Mouse (Mus musculus): ENCODE measurements at regions not wholly inside any gene's neighbourhood (a gene's known extent, or its start where the extent isn't known, plus 50 kb on each side); places are given as distances from the start of the nearest gene placed in this dataset.

DNA sequence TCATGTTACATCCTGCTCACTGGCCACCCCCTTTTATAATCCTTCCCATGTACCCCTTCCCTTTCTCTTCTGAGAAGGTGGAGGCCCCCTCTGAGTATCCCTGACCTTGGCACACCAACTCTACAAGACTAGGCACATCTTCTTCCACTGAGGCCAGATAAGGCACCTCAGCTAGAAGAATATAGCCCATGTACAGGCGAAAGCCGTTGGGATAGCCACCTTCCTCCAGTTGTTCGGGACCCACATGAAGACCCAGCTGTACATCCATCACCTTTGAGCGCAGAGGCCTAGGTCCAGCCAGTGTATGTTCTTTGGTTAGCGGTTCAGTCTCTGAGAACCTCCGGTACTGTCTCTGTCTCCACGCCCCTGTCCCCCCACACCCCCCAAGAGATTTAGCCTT, 189.9 kb downstream of the Spry2 start:
- H3K9me3 ChIP-seq (replicated peaks; ENCODE audit: insufficient read depth, low read length): no peaks in the 10 kb centered on the region
- TF ChIP-seq ETS1 (IDR thresholded peaks at IDR 0.05; ENCODE audit: low read depth, low read length) (no peak), SIN3A (IDR thresholded peaks at IDR 0.05; ENCODE audit: low read length) (no peak), ZC3H11A (IDR thresholded peaks at IDR 0.05; ENCODE audit: low read depth, low read length) (no peak), RCOR1 (IDR thresholded peaks at IDR 0.05; ENCODE audit: low read depth, low read length) (no peak), KAT2A (conservative IDR thresholded peaks at IDR 0.05; ENCODE audit: low read depth, low read length) (no peak), TCF12 (IDR thresholded peaks at IDR 0.05; ENCODE audit: low read depth, low read length) (no peak), POLR2AphosphoS5 (IDR thresholded peaks at IDR 0.05; ENCODE audit: borderline replicate concordance, low read depth, low read length) (no peak), USF2 (IDR thresholded peaks at IDR 0.05; ENCODE audit: borderline replicate concordance in 1 of 2, insufficient read depth in 1 of 2, low read depth in 1 of 2, low read length in 2 of 2) (no peak), MAX (IDR thresholded peaks at IDR 0.05; ENCODE audit: low read length) (no peak), CTCF (IDR thresholded peaks at IDR 0.05 in 2 of 3, conservative IDR thresholded peaks at IDR 0.05 in 1 of 3; ENCODE audit: control insufficient read depth in 1 of 3, insufficient read depth in 1 of 3, low read depth in 2 of 3, low read length in 3 of 3, poor library complexity in 1 of 3, severe bottlenecking in 1 of 3) (no peak), MAFK (IDR thresholded peaks at IDR 0.05; ENCODE audit: borderline replicate concordance, low read depth, low read length) (no peak), MYC (IDR thresholded peaks at IDR 0.05; ENCODE audit: low read depth, low read length) (no peak), MAZ (IDR thresholded peaks at IDR 0.05; ENCODE audit: low read depth, low read length) (no peak), GABPA (IDR thresholded peaks at IDR 0.05; ENCODE audit: low read depth, low read length) (no peak), UBTF (IDR thresholded peaks at IDR 0.05; ENCODE audit: borderline replicate concordance, insufficient read depth, low read depth, low read length) (no peak), RAD21 (IDR thresholded peaks at IDR 0.05; ENCODE audit: low read depth, low read length) (no peak), ZNF384 (IDR thresholded peaks at IDR 0.05; ENCODE audit: low read depth, low read length) (no peak), USF1 (IDR thresholded peaks at IDR 0.05; ENCODE audit: low read depth, low read length) (no peak), JUND (IDR thresholded peaks at IDR 0.05; ENCODE audit: low read depth, low read length) (no peak), ELF1 (IDR thresholded peaks at IDR 0.05; ENCODE audit: low read depth, low read length) (no peak)

DNA sequence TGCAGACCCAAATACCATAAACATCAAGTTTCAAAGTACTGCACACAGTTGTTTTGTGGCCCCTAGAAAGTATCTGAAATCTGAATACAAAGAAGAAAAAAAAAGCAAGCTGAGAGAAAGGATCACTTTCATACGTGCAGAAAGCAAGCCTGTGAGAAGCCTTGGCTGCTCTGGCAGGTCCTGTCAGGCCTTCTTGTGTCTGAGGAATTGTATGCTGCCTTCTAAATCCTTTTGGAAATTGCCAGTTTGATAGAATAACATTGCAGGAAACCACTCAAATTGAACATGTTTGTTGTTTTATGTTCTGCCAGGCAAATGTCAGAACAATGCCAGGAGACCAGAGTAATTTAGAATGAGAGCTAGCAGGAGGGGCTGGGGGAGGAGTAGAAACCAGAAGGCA, 198.0 kb downstream of the Spry2 start:
- Histone ChIP-seq H3K36me3 (ENCODE audit: control insufficient read depth in 1 of 2, insufficient read depth in 2 of 2, low read length in 2 of 2) (no peaks in the 10 kb centered on the region), H3K79me2 (ENCODE audit: control insufficient read depth, insufficient read depth, low read length, poor library complexity) (no peaks in the 10 kb centered on the region), H3K9me3 (replicated peaks; ENCODE audit: insufficient read depth, low read length) (no peaks in the 10 kb centered on the region), H3K9ac (ENCODE audit: control insufficient read depth, low read depth, low read length, poor library complexity, severe bottlenecking) (no peak overlapping the region), H3K4me1 (ENCODE audit: control insufficient read depth in 1 of 2, insufficient read depth in 2 of 2, low read length in 2 of 2) (no peaks in the 10 kb centered on the region), H3K4me3 (ENCODE audit: control insufficient read depth in 1 of 2, insufficient read depth in 1 of 2, low read depth in 2 of 2, low read length in 2 of 2) (no peak overlapping the region), H3K27ac (ENCODE audit: control insufficient read depth, low read depth, low read length) (no peak overlapping the region), H3K27me3 (ENCODE audit: control insufficient read depth in 1 of 2, insufficient read depth in 2 of 2, low read length in 2 of 2) (no peaks in the 10 kb centered on the region)
- DNase-seq (ENCODE audit: low read depth, low spot score): no peak
- TF ChIP-seq POLR2AphosphoS5 (IDR thresholded peaks at IDR 0.05; ENCODE audit: borderline replicate concordance, low read depth, low read length) (no peak), EP300 (IDR thresholded peaks at IDR 0.05; ENCODE audit: low read depth in 1 of 2, low read length in 2 of 2) (no peak), RCOR1 (IDR thresholded peaks at IDR 0.05; ENCODE audit: low read depth, low read length) (no peak), CTCF (IDR thresholded peaks at IDR 0.05 in 2 of 3, conservative IDR thresholded peaks at IDR 0.05 in 1 of 3; ENCODE audit: control insufficient read depth in 1 of 3, insufficient read depth in 1 of 3, low read depth in 2 of 3, low read length in 3 of 3, poor library complexity in 1 of 3, severe bottlenecking in 1 of 3) (no peak), CHD2 (IDR thresholded peaks at IDR 0.05; ENCODE audit: low read length) (no peak), UBTF (IDR thresholded peaks at IDR 0.05; ENCODE audit: borderline replicate concordance, insufficient read depth, low read depth, low read length) (no peak), GATA1 (IDR thresholded peaks at IDR 0.05; ENCODE audit: low read depth, low read length) (no peak)

More for the DNA sequence above, 189.9 kb downstream of the Spry2 start:
- no peak overlapping the region for H3K27ac ChIP-seq (ENCODE audit: control insufficient read depth, low read depth, low read length)
- no peak for DNase-seq (ENCODE audit: low read depth, low spot score)
- H3K4me3 ChIP-seq (ENCODE audit: control insufficient read depth in 1 of 2, insufficient read depth in 1 of 2, low read depth in 2 of 2, low read length in 2 of 2): no peak overlapping the region
- H3K9ac ChIP-seq (ENCODE audit: control insufficient read depth, low read depth, low read length, poor library complexity, severe bottlenecking): no peak overlapping the region
- no peaks in the 10 kb centered on the region for H3K79me2 ChIP-seq (ENCODE audit: control insufficient read depth, insufficient read depth, low read length, poor library complexity)
- no peaks in the 10 kb centered on the region for H3K36me3 ChIP-seq (ENCODE audit: control insufficient read depth in 1 of 2, insufficient read depth in 2 of 2, low read length in 2 of 2)
- no peaks in the 10 kb centered on the region for H3K27me3 ChIP-seq (ENCODE audit: control insufficient read depth in 1 of 2, insufficient read depth in 2 of 2, low read length in 2 of 2)
- no peaks in the 10 kb centered on the region for H3K4me1 ChIP-seq (ENCODE audit: control insufficient read depth in 1 of 2, insufficient read depth in 2 of 2, low read length in 2 of 2)
